Mouse (Mus musculus): ENCODE data around the gene Rexo4. TPM values are rescaled to one million over a fixed set of nuclear protein-coding genes. Genes with fewer than 3 reads are reported as not detected.

Gene Rexo4
- total RNA-seq, 2 experiments from 2014 or later, result 13.6 to 17.1 TPM

DNA sequence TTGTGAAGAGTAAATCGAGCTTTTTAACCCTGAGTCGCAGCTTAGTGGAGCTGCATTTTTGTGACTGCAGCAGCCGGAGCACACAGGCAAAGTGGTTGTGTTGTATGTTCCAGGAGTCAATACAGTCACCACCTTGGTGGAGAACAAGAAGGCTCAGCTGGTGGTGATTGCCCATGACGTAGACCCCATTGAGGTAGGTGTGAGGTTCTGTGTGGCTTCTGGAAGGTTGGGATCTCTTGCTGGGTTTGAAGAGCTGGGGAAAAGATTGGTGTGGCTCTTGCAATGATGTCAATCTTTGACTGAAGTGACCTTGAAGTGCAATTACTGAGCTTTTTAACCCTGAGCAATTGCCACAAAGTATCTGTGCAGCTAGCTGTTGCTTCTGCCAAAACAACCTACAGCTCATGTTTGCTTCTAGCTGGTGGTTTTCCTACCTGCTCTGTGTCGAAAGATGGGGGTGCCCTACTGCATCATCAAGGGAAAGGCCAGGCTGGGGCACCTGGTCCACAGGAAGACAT lies 51.9 kb downstream of the Rexo4 start:
- intact Hi-C loops (cut with DNase I), result no loop called here
- no peak for DNase-seq

DNA sequence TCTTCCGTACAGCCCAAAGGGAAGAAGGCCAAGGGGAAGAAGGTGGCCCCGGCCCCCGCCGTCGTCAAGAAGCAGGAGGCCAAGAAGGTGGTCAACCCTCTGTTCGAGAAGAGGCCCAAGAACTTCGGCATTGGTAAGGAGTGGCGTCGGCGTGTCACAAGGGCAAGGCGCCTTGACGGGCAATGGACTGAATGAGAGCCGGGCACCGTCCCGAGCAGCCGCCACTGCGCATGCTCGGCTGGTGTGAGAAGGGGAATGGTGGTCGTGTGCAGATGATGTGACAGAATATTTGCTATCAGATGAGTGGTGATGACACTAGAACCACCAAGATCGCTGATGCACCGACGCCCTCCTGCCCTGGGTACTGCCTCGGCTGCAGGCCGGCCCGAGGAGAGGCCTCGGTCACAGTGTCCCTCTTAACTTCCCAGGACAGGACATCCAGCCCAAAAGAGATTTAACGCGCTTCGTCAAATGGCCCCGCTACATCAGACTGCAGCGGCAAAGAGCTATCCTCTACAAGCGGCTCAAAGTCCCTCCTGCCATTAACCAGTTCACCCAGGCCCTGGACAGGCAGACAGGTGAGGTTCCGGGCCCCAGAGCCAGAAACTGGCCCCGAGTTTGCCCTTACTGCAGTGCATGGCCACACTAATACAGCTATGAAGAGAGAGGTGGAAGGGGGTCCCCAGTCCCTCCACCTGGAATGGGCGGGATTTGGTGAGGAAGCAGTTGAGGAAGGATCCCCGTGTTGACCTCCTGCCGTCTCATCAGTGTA lies 53.0 kb downstream of the Rexo4 start:
- intact Hi-C loops (cut with DNase I), result no loop called here
- no peak for DNase-seq

DNA sequence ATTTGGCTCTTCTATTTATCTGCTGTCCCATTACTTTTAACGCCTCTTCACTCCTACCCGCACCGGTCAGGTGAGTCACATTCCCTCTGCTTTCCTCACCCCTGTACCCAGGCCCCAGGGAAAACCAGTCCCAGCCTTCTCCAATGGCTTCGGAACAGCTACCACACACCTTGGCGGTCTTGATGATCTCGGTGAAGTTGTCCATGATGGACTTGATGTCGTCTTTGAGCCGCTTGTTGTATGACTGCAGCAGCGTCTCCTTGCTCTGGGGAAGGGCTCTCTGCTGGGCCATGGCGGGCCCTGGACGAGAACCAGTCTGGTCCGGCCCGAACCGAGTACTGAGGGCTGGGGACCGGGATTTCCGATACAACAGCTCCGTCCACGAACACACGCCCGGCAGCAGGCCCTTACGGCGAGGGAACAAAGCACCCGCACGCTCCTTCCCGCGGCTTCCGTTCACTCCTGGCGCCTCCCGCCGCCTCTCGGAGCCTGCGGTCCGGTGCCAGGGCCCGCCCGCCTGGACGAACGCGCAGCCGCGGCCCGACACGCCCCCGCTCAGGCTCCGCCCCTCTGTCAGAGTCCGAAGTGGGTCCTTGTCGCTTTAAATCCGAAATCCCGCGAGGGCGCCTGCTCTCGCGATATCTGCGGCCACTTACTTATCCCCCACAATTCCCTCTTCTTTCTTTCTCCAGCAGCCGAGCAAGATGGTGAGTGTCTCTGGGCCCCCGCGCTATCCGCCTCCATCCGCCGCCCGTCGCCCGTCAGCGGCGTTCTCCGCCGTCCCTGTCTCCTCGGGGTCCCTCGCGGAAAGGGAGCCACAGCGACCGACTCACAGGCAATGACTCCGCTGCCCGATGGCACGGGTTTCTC lies 53.8 kb downstream of the Rexo4 start, which contains the start of the genes Med22 and Rpl7a:
Gene Med22, minus strand, starts transcription at position 554 of the 870 bp plus-strand sequence.
Gene Rpl7a, plus strand, starts transcription at position 641 of the 870 bp plus-strand sequence.
- intact Hi-C loops (cut with DNase I), result no loop called here
- peak; percentile 100 for DNase-seq

DNA sequence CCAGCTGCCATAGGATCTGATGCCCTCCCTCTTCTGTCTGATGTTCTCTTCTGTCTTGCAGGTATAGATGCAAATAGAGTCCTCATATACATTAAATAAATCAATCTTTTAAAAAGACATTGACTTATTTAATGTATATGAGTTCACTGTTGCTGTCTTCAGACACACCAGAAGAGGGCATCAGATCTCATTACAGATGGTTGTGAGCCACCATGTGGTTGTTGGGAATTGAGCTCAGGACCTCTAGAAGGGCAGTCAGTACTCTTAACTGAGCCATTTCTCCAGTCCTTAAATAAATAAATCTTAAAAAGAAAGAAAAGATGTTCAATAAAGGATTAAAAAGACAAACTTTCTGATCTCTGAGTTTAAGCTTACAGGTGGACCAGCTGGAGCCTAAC lies 54.8 kb downstream of the Rexo4 start:
- DNase-seq, result no peak
- intact Hi-C loops (cut with DNase I), result loop anchor here (10.0 kb wide), 1 partner anchor 265 kb away; no protein-coding TSS in a partner anchor

DNA sequence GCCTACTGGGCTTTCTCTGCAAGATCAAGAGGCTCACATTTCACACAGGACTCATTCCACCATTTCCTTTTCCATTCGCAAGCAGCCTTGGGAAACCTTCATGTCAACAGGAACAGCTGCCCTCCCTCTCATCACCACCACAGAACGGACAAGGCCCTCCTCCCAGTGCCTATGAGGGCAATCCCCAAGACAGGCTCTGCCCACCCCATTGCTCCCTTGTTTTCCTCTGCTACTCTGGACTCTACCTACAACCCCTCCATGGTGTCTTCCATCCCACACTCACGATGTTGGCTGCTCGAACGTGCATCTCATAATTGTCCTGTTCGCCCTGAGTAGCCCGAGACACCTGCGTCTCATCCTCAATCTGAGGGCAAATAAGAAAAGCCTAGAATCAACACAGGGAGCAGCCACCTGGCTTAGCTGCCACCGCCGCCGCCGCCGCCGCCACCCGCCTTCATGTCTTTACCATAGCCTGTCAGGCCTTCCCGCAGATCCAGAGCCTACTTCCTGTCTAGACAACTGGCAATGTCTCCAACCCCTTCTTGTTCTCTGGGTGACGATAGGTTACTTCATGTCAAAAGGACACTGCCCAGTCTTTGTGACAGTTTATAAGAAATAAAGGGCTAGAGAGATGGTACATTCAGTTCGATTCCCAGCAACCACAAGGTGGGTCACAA lies 55.3 kb downstream of the Rexo4 start:
- DNase-seq, result no peak
- intact Hi-C loops (cut with DNase I), result loop anchor here (10.0 kb wide), 1 partner anchor 264 kb away; no protein-coding TSS in a partner anchor

DNA sequence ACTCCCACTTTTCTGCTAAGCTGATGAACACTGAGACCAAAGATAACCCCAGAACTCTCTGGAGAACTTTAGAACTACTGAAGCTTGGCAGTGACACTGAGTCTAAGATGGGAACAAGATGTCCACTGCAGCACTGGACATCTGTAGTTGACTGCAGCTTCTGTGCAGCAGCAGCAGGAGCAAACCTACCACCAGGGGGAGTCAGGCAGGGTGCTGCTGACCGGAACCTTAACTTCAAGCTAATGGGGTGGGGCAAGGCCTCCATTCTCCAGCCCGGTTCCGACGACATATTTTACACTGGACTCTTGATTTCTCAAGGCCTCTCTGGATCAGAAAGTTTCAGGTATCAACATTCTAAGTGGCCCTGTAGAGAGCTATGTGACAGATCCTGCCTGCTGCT lies 57.1 kb downstream of the Rexo4 start:
- intact Hi-C loops (cut with DNase I), result loop anchor here (10.0 kb wide), 1 partner anchor 262 kb away; no protein-coding TSS in a partner anchor
- DNase-seq, result peak in 1 of 2 experiments; percentile 30

DNA sequence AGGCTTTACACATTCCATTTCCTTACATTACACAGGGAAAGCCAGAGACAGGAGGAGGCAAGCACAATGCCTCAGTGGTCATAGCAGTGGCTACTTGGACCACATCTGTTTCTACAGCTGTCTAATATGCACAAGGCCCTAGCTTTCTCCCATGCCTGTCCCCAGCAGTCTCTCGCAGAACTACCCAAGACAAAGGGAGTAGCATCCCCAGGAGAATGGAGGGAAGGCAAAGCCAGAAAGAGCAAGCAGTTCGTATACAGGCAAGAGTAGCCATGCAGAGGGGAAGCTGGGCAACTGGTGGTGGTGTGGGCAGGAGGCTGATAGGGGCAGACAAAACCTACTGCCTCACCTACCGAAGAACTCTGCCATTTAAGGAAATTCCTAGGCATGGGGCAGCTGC lies 57.8 kb downstream of the Rexo4 start:
- no peak for DNase-seq
- intact Hi-C loops (cut with DNase I), result loop anchor here (10.0 kb wide), 1 partner anchor 262 kb away; no protein-coding TSS in a partner anchor

DNA sequence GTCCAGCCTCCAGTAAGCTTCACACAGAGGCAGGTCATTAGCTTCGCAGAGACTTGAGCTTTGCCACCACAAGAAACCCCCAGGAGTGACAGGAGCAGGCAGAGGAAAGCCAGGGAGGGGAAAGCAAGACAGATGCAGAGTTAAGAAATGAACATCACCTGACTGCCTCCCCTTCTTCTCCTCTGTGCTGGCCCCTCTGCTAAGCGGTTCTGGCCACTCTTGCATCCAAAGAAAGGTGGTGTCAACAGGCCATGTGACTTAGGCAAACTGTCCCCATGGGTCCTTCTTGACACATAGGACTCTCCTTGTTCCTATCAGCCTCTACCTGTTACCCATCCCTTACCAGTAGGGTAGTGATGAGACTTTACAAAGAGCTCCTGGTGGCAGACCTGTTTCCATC lies 58.2 kb downstream of the Rexo4 start:
- intact Hi-C loops (cut with DNase I), result loop anchor here (10.0 kb wide), 1 partner anchor 261 kb away; no protein-coding TSS in a partner anchor
- no peak for DNase-seq

Other genes starting within 250 kb of the Rexo4 start
- gene Abo, start 99.4 kb downstream of the Rexo4 start, total RNA-seq (2021), result not detected
- gene Surf6, start 61.5 kb downstream of the Rexo4 start, total RNA-seq (2021), result 10 to 100 TPM in 1 of 2 experiments, 1 to 10 TPM in 1; 9.1 to 11.1 TPM
- gene Med22, start 53.7 kb downstream of the Rexo4 start, total RNA-seq (2021), result 10 to 100 TPM; 14.4 to 17.2 TPM
- gene Rpl7a, start 53.6 kb downstream of the Rexo4 start, total RNA-seq (2021), result 100 to 1,000 TPM; 206 to 267 TPM
- 10 to 100 TPM; 10.7 to 12.3 TPM for gene Surf2, start 48.0 kb downstream of the Rexo4 start, total RNA-seq (2021)
- 10 to 100 TPM; 35.5 to 38.8 TPM for gene Surf1, start 47.9 kb downstream of the Rexo4 start, total RNA-seq (2021)
- 10 to 100 TPM; 66.4 to 71.4 TPM for gene Surf4, start 30.5 kb downstream of the Rexo4 start, total RNA-seq (2021)
- not detected for gene Stkld1, start 30.3 kb downstream of the Rexo4 start, total RNA-seq (2021)
- gene Adamts13, start 9.0 kb upstream of the Rexo4 start, total RNA-seq (2021), result not detected
- gene Cacfd1, start 45.5 kb upstream of the Rexo4 start, total RNA-seq (2021), result 10 to 100 TPM; 27.0 to 30.6 TPM
- gene Slc2a6, start 63.6 kb upstream of the Rexo4 start, total RNA-seq (2021), result not detected
- gene Mymk, start 107.8 kb upstream of the Rexo4 start, total RNA-seq (2021), result 1 to 10 TPM; 2.0 to 5.7 TPM
- 10 to 100 TPM in 1 of 2 experiments, 1 to 10 TPM in 1; 7.7 to 10.4 TPM for gene Adamtsl2, start 115.0 kb upstream of the Rexo4 start, total RNA-seq (2021)
- not detected for gene Fam163b, start 178.1 kb upstream of the Rexo4 start, total RNA-seq (2021)
- gene Dbh, start 200.8 kb upstream of the Rexo4 start, total RNA-seq (2021), result not detected

All from gastrocnemius, postnatal 36 days (tissue).